14 mouse cellular contexts compared by ENCODE assay signal in the genomic region with DNA sequence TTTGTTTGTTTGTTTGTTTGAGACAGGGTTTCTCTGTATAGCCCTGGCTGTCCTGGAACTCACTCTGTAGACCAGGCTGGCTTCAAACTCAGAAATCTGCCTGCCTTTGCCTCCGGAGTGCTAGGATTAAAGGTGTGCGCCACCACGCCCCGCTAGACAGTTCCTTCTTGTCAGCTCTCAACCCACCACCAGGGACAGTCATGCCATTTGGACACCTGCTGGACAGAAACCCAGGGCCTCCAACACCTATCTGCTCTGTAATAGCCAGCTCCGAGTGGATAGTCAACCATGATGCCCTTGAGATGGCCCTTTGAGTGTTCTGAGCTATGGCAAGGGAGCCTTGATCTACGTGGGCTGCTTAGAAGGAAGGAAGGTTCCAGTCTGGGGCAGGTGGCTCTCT. TPM values are rescaled to one million over a fixed set of nuclear protein-coding genes. Genes with fewer than 3 reads are reported as not detected.
DNase-seq lines count a peak whose midpoint lies in the region; ATAC-seq and TF ChIP-seq lines count a peak whose summit lies in the region.
"Had no signal": no experiment of that assay in that cellular context is flagged by ENCODE, and none has a peak within 500 bp of the region (broad histone marks: within the 10 kb centered on the region; RNA-seq: fewer than 3 reads in every experiment).

No protein-coding gene starts in this region.

- peaks cover 40% of the 10 kb centered on the region for H3K4me1 ChIP-seq in heart, embryonic 16.5 days (ENCODE audit: control insufficient read depth, insufficient read depth, low read length)
- peaks cover 11% of the 10 kb centered on the region; the same call in 1 of the 2 replicates for H3K4me1 ChIP-seq in lung, postnatal 0 days (ENCODE audit: insufficient read depth, low read depth, low read length)
- H3K4me1 ChIP-seq in brown adipose tissue, adult 24 weeks (ENCODE audit: control insufficient read depth, insufficient read depth, insufficient read length, low read length) = peaks cover 24% of the 10 kb centered on the region
- H3K4me1 ChIP-seq in stomach, embryonic 15.5 days = peaks cover 24% of the 10 kb centered on the region
- peaks cover 18% of the 10 kb centered on the region for H3K4me1 ChIP-seq in hindbrain, embryonic 16.5 days (ENCODE audit: control insufficient read depth, insufficient read depth, low read depth, low read length)

- no peaks in the 10 kb centered on the region for H3K36me3 ChIP-seq in heart, embryonic 16.5 days (ENCODE audit: control insufficient read depth, insufficient read depth)
- H3K36me3 ChIP-seq in lung, postnatal 0 days (ENCODE audit: insufficient read depth, low read length) = no peaks in the 10 kb centered on the region
- no peaks in the 10 kb centered on the region for H3K36me3 ChIP-seq in stomach, embryonic 15.5 days
- no peaks in the 10 kb centered on the region for H3K36me3 ChIP-seq in hindbrain, embryonic 16.5 days (ENCODE audit: control insufficient read depth, insufficient read depth, low read length)
- H3K36me3 ChIP-seq: embryonic facial prominence, embryonic 13.5 days; midbrain, embryonic 10.5 days had no signal

- no peak overlapping the region for H3K9ac ChIP-seq in heart, embryonic 16.5 days (ENCODE audit: low read length)
- H3K9ac ChIP-seq in lung, postnatal 0 days (replicated peaks; ENCODE audit: low read depth) = no peak overlapping the region
- no peak overlapping the region for H3K9ac ChIP-seq in stomach, embryonic 15.5 days
- H3K9ac ChIP-seq in hindbrain, embryonic 16.5 days (ENCODE audit: low read depth, low read length) = no peak overlapping the region
- H3K9ac ChIP-seq: embryonic facial prominence, embryonic 13.5 days had no signal

- H3K27me3 ChIP-seq in heart, embryonic 16.5 days (ENCODE audit: control insufficient read depth, insufficient read depth, low read length) = no peaks in the 10 kb centered on the region
- H3K27me3 ChIP-seq in lung, postnatal 0 days (replicated peaks; ENCODE audit: insufficient read depth, low read length) = no peaks in the 10 kb centered on the region
- H3K27me3 ChIP-seq in stomach, embryonic 15.5 days (replicated peaks) = no peaks in the 10 kb centered on the region
- no peaks in the 10 kb centered on the region for H3K27me3 ChIP-seq in hindbrain, embryonic 16.5 days (replicated peaks; ENCODE audit: control insufficient read depth, insufficient read depth, low read length)
- H3K27me3 ChIP-seq: embryonic facial prominence, embryonic 13.5 days had no signal

- H3K9me3 ChIP-seq in heart, embryonic 16.5 days (replicated peaks; ENCODE audit: control insufficient read depth, low read length) = no peaks in the 10 kb centered on the region
- no peaks in the 10 kb centered on the region for H3K9me3 ChIP-seq in lung, postnatal 0 days (ENCODE audit: low read length)
- H3K9me3 ChIP-seq in stomach, embryonic 15.5 days = no peaks in the 10 kb centered on the region
- no peaks in the 10 kb centered on the region for H3K9me3 ChIP-seq in hindbrain, embryonic 16.5 days (ENCODE audit: control insufficient read depth, low read length)
- H3K9me3 ChIP-seq: embryonic facial prominence, embryonic 13.5 days; midbrain, embryonic 10.5 days had no signal

- DNase-seq in heart, postnatal 25 days (ENCODE audit: low spot score) = no peak
- peak; percentile 59 for DNase-seq in lung, postnatal 0 days (ENCODE audit: low spot score)
- DNase-seq in lung, postnatal 36 days = no peak
- DNase-seq in right cerebral cortex, postnatal 36 days (ENCODE audit: low spot score in 2 of 2) = no peak
- DNase-seq: adrenal gland, postnatal 25 days; cerebellum, adult 18-20 months; thymus, adult 2 months had no signal

- peak; percentile 64 for TF ChIP-seq CTCF in lung, postnatal 0 days (IDR thresholded peaks at IDR 0.05)

- H3K4me3 ChIP-seq in heart, embryonic 16.5 days (ENCODE audit: low read length) = no peak overlapping the region
- H3K4me3 ChIP-seq in lung, postnatal 0 days (ENCODE audit: low read depth, low read length) = no peak overlapping the region
- peak overlapping the region; percentile 24 for H3K4me3 ChIP-seq in brown adipose tissue, adult 24 weeks (ENCODE audit: insufficient read depth, low read depth, low read length)
- no peak overlapping the region for H3K4me3 ChIP-seq in stomach, embryonic 15.5 days (replicated peaks)
- no peak overlapping the region for H3K4me3 ChIP-seq in hindbrain, embryonic 16.5 days (ENCODE audit: low read length)
- H3K4me3 ChIP-seq: embryonic facial prominence, embryonic 13.5 days had no signal

- TF ChIP-seq EP300 in lung, postnatal 0 days (IDR thresholded peaks at IDR 0.05) = no peak

- H3K27ac ChIP-seq in heart, embryonic 16.5 days (ENCODE audit: low read length) = peak overlapping the region; percentile 1; the same call in 1 of the 2 replicates
- H3K27ac ChIP-seq in lung, postnatal 0 days (ENCODE audit: low read length) = 0 out of 2 replicates have a peak overlapping the region, but pooled peaks have one; percentile 20
- H3K27ac ChIP-seq in brown adipose tissue, adult 24 weeks (replicated peaks; ENCODE audit: low read depth, low read length) = peak overlapping the region; percentile 79
- H3K27ac ChIP-seq in stomach, embryonic 15.5 days = peak overlapping the region; percentile 69
- no peak overlapping the region for H3K27ac ChIP-seq in hindbrain, embryonic 16.5 days (ENCODE audit: low read depth, low read length)
- H3K27ac ChIP-seq: embryonic facial prominence, embryonic 13.5 days; midbrain, embryonic 10.5 days had no signal

- no peak overlapping the region for H3K4me2 ChIP-seq in heart, embryonic 16.5 days (ENCODE audit: low read depth, low read length)
- no peak overlapping the region for H3K4me2 ChIP-seq in lung, postnatal 0 days (replicated peaks; ENCODE audit: low read depth, low read length)
- H3K4me2 ChIP-seq in stomach, embryonic 15.5 days = no peak overlapping the region
- no peak overlapping the region; the same call in 1 of the 2 replicates for H3K4me2 ChIP-seq in hindbrain, embryonic 16.5 days (ENCODE audit: low read length)

- WGBS in heart, embryonic 16.5 days = 74% methylated on average over 6 of the region's 6 CpGs
- WGBS in lung, postnatal 0 days = 75% methylated on average over 6 of the region's 6 CpGs
- WGBS in stomach, embryonic 15.5 days = 69% methylated on average over 6 of the region's 6 CpGs
- WGBS in hindbrain, embryonic 16.5 days = 82% methylated on average over 6 of the region's 6 CpGs

- ATAC-seq in heart, embryonic 16.5 days (replicated peaks; ENCODE audit: extremely low read depth, insufficient read depth, low FRiP score) = no peak
- no peak for ATAC-seq in lung, postnatal 0 days
- no peak for ATAC-seq in stomach, embryonic 15.5 days (ENCODE audit: insufficient read depth, low FRiP score, low read depth)
- ATAC-seq in hindbrain, embryonic 16.5 days = no peak
- ATAC-seq: forebrain, embryonic 16.5 days had no signal

- intact Hi-C loops in heart, postnatal 25 days (cut with DNase I) = no loop called here

RNA-seq across cellular contexts. Expression of gene Creld2, which starts 16.6 kb away (rescaled TPM):
- polyA plus RNA-seq in heart, embryonic 16.5 days (2015; fragmentation: Nextera tagmentation; extraction: Ambion mirVana) = 57.1 and 61.9 TPM in 2 replicates
- total RNA-seq in heart, postnatal 25 days (2021) = 10 to 100 TPM; 24.7 to 27.3 TPM
- polyA plus RNA-seq in lung, postnatal 0 days (2015; fragmentation: Nextera tagmentation; extraction: Ambion mirVana) = 62.6 and 76.5 TPM in 2 replicates
- 7.8 and 12.6 TPM in 2 replicates for polyA plus RNA-seq in brown adipose tissue, adult 24 weeks (2012; ENCODE audit: insufficient read depth, insufficient read length, missing spikeins)
- 124 and 125 TPM in 2 replicates for polyA plus RNA-seq in stomach, embryonic 15.5 days (2015; fragmentation: Nextera tagmentation; extraction: Ambion mirVana)
- 61.0 and 61.9 TPM in 2 replicates for polyA plus RNA-seq in hindbrain, embryonic 16.5 days (2015; fragmentation: Nextera tagmentation; extraction: Ambion mirVana)

RNA-seq across cellular contexts. Expression of gene Alg12, which starts 16.9 kb away (rescaled TPM):
- 10.1 and 11.1 TPM in 2 replicates for polyA plus RNA-seq in heart, embryonic 16.5 days (2015; fragmentation: Nextera tagmentation; extraction: Ambion mirVana)
- total RNA-seq in heart, postnatal 25 days (2021) = 10 to 100 TPM; 10.7 TPM
- polyA plus RNA-seq in lung, postnatal 0 days (2015; fragmentation: Nextera tagmentation; extraction: Ambion mirVana) = 7.2 and 7.9 TPM in 2 replicates
- 6.0 and 7.2 TPM in 2 replicates for polyA plus RNA-seq in brown adipose tissue, adult 24 weeks (2012; ENCODE audit: insufficient read depth, insufficient read length, missing spikeins)
- 11.6 and 13.4 TPM in 2 replicates for polyA plus RNA-seq in stomach, embryonic 15.5 days (2015; fragmentation: Nextera tagmentation; extraction: Ambion mirVana)
- 9.5 and 10.1 TPM in 2 replicates for polyA plus RNA-seq in hindbrain, embryonic 16.5 days (2015; fragmentation: Nextera tagmentation; extraction: Ambion mirVana)

RNA-seq across cellular contexts. Expression of gene Pim3, which starts 26.0 kb away (rescaled TPM):
- polyA plus RNA-seq in heart, embryonic 16.5 days (2015; fragmentation: Nextera tagmentation; extraction: Ambion mirVana) = 69.8 and 70.4 TPM in 2 replicates
- total RNA-seq in heart, postnatal 25 days (2021) = 10 to 100 TPM; 86.8 to 98.2 TPM
- 66.0 and 69.6 TPM in 2 replicates for polyA plus RNA-seq in lung, postnatal 0 days (2015; fragmentation: Nextera tagmentation; extraction: Ambion mirVana)
- polyA plus RNA-seq in brown adipose tissue, adult 24 weeks (2012; ENCODE audit: insufficient read depth, insufficient read length, missing spikeins) = 29.2 and 73.9 TPM in 2 replicates
- polyA plus RNA-seq in stomach, embryonic 15.5 days (2015; fragmentation: Nextera tagmentation; extraction: Ambion mirVana) = 68.7 and 74.8 TPM in 2 replicates
- 71.4 and 77.4 TPM in 2 replicates for polyA plus RNA-seq in hindbrain, embryonic 16.5 days (2015; fragmentation: Nextera tagmentation; extraction: Ambion mirVana)
